Mouse (Mus musculus) frontal cortex, postnatal 14 days (tissue): ENCODE data around the gene Itgb1bp1.

Experiments
- DNase-seq, 2 experiments: peaks; one replicate each; pipeline ENCODE4 v3.0.0; 2022; ENCODE audit warnings: low spot score in 2 of 2

The Itgb1bp1 gene

DNA sequence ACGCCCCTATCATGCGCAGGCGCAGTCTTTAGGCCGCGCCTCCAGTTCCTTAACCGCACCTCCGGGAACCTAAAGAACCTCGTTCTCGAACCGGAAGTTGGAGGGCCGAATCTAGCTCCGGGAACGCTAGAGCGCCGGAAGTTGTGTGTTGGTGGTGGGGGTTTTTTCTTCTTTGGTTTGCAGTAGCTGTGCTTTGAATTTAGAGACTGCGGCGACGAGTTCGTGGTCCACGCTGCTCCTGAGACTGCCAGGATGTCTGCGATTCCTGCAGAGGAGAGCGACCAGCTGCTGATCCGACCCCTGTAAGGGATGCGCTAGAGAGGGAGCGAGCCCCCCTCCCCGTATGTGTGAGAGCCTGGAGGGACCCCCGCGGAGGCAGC, at the start of gene Itgb1bp1:
Gene Itgb1bp1, minus strand, starts transcription at position 42 of the 380 bp plus-strand sequence.
- DNase-seq, result peak; percentile 98

DNA sequence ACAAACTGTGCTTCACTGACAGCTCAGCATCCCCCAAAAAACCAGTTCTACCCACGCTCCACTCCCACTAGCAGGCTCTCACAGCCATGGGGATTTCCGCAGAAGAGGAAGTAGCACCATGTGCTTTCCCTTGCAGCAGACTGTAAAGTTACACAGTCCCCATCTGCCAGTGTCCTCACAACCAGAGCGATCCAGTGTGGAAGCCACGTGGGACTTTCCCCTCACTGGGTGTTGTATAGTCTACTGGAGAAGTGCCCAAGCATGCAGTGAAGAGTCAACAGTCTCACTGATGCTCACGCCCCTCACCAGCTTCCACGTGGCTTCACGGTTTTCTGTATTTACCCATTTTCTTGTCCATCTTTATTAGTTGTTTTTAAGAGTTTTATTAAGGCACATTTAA, 49.8 kb upstream of the Itgb1bp1 start:
- peak in 1 of 2 experiments; percentile 48 for DNase-seq

DNA sequence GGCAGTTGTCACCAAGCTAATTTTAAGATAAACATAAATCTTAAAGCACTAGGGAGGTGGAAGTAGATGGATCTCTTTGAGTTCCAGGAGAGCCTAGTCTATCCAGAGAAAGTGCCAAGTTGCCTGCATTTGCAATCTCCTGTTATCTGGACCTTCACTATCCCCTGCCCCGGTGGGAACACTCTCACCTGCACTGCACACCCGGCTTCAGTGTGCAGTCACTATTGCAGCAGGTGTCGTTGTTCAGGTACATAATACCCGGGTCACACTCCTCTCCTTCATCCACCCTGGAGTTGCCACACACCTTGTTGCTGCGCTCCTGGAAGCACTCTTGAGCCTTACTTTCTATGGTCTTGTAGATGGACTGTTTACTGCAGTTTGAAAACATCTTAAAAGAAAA, 47.7 kb upstream of the Itgb1bp1 start:
- no peak for DNase-seq

DNA sequence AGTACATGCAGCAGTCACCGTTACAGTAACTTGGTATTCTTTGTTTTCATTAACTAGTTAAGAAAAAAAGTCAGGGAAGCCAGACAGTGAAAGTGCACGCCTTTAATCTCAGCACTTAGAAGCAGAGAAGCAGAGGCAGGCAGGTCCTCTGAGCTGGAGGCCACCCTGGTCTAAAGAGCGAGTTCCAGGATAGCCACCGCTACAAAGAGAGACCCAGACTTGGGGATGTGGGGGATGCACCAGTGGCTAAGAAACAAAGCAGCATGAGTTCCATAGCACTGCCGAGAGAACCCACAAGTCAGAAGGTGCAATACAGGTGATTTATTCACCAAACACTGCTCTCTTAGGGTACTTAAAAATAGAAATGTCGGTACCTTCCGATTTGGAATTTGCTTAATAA, 46.9 kb upstream of the Itgb1bp1 start:
- DNase-seq, result no peak

DNA sequence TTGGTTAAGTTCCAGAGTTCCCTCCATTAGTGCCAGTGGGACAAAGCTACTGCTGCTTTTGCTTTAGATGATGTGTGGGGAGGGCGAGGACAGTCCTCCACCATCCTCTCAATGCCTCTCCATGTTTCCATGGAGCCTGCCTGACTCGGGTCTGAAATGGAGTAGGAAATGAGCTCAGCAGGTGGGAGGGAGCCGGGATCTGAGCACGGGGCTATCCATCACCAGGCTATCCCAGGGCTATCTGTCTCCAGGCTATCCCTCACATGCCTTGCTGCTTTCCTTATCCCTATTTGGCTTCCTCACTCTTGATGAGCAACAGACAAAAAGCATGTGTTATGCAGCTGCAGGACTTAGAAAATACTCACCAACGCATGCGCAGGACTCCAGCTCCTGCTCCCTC, 45.6 kb upstream of the Itgb1bp1 start:
- no peak for DNase-seq

DNA sequence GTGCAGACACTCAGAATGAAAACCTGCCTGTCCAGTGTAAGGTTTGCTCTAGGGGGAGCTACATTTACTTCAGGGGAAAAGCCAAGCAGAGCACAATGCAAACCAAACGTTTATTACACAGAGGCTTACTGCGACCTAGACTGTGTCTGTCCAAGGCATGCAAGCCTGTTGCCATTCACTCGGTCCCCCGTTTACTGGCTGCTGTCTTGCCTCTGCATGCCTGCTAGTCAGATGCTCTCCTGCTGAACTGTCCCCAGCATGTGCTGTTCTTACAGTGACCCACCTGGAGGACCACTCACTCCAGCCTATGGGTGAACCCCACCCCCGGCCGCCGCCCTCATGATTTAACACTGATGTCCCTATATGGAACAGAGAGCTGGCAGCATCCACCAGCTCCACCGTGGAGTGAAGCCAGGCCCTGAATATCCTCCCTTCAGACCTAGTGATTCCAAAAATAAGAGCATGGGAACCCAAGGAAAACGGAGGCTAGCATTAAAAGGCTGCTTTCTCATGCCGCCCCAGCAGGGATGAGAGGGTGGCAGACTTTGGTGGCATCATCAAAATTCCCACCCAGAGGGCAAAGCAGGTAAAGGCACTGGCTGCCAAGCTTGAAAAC, 45.0 kb upstream of the Itgb1bp1 start:
- peak; percentile 34 to 44 for DNase-seq

DNA sequence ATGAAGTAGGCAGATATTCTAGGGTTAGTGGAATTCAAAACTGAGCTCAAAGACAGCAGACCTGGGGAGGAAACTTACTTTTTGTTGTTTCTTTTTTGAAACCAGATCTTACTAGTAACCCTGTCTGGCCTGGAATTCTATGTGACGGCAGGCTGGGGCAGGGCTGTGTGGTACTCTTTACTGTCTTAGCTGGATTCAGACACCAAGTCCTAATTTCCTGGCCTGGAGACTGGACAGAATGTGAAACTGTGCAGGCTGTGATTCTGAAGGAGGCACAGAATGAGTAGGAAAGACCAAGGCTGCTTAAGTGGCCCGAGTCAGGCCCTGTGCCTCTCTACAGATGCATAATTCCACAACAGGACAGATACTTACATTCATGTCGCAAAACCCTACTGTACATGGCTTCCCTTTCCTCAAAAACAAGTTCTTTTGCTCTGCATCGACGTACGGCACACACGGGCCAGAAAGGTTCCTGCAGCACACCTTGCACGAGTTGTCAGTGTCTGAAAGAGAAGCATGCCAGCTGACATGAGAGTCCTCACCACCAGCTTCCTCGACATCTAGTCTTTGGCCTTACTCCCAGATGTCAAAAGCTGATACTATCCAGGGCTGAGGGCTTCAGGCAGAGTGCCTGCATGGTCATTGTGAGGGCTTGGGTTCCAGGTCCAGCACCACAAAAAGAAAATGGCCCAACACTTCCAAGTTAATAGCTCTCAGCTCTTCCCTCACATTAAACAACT, 43.7 kb upstream of the Itgb1bp1 start:
- DNase-seq, result no peak

DNA sequence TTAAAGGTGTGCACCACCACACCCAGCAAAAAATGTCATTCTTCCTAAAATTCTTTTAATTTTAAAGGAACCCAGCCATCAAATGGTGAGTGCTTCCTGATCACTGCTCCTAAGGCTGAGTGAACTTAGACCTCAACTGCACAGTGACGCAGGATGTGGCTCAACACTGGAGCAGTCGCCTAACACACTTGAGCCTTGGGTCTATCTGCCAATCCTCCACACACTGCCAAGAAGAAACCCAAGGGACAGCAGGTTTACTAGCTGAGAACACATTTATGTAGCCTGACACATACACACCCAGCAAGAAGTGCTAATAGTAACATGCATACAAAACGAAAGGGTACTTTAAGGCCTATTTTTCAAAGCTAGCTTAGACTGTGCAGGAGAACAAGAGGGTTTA, 40.2 kb upstream of the Itgb1bp1 start:
- DNase-seq, result no peak

DNA sequence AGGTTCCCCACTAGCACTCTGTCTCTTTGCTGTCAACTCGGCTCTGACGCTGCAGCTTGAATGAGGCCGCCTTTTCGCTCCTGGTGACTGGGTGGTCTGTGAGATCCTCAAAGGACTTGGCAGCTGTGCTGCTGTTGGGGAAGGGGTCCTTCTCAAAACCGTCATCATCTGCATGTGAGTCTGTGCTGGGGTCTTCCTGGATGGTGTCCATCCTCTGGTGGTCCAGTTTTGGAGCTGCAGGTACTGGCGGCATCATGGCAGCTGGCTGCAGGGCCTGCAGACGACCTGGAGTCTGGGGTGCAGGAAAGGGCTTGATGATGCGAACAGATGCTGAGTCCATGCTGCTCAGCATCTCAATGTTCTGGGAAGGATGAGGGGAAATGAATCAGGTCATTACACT, 39.2 kb upstream of the Itgb1bp1 start:
- DNase-seq, result no peak

DNA sequence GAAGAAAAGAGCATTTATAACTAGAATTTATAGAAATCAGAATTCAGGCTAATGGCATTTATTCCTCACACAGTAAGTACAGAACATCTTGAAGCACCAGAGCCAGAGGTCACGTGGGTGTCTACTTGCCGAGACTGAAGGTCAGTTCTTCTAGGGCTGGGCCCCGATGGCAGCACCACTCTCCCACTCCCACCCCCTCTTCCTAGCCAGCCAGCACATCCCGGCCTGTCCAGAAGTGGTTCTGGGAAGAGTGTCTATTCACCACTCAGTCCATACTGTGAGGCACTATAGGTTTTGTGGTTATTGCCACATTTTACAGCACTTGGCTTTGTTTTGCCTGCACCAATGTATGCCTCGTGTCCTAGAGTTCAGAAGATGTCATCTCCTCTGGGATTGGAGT, 38.0 kb upstream of the Itgb1bp1 start:
- no peak for DNase-seq

DNA sequence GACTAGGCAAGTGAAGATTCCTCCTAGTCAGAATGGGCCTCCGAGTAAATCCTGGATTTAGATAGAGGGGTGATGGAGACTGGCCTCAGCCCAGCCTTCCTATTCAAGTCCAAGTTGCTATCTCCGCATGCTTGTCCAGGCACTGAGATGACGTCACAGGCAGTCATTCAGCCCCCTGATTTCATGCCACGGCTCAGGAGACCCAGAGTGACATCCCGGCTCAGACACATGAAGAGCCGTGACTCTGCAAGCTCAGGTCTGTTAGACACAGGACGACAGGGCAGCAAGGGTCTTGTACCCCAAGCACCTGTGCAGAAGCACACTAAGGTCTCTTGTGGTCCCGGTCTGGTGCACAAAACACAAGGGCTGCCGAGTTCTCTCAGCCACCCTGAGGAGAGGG, 36.8 kb upstream of the Itgb1bp1 start:
- DNase-seq, result no peak

DNA sequence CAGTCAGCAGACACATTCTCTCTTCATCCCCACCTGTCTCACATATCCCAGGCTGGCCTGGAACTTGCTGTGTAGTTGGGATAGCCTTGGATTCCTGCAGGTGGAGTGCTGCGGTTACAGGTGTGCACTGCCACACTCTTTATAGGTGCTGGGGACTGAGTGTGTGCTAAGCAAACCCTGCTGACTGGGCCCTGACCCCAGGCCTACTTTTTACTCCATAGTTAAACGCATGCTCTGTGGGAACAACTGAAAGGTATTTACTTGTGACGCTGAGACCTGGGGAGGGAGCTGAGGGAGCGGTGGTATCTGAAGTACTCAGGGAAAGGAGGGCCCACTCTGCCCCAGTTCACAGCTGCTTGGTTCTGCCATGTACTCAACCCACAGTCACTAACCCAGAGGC, 36.2 kb upstream of the Itgb1bp1 start:
- DNase-seq, result no peak

DNA sequence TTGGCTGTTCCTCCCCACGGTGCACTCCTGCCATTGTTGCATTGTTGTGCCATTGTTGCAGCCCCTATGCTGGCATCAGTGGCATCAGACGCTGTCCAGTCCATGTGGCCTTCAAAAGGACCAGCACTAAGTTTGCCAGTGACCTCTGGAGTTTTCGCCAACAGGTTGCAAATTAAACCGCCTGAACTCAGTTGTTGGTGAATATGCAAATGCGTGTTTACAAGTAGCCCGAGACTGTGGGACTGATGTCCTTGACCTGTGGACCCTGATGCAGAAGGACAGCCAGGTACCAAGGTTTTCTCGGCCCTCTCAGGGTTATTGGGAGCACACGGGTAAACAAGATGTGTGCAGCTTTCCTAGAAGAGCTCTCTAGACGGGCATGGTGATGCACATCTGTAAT, 35.1 kb upstream of the Itgb1bp1 start:
- DNase-seq, result no peak

DNA sequence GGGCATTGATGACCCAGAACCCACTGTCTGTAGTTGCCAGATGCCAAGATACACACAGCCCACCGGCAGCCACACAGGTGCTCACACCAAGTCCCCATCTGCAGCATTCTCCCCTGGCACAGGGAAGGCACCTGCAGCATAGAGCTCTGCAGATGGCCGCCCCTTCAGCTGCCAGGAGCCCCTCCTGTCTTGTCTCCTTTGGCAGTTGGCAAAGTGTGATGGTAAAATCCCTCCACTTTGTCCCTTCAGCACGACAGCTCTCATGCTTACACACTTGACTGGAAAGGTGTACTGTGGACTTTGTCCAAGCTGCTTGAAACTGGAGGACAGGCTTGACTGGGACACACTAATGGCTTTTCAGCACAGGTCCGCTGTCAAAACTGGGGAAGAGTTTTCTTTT, 34.2 kb upstream of the Itgb1bp1 start:
- no peak for DNase-seq

DNA sequence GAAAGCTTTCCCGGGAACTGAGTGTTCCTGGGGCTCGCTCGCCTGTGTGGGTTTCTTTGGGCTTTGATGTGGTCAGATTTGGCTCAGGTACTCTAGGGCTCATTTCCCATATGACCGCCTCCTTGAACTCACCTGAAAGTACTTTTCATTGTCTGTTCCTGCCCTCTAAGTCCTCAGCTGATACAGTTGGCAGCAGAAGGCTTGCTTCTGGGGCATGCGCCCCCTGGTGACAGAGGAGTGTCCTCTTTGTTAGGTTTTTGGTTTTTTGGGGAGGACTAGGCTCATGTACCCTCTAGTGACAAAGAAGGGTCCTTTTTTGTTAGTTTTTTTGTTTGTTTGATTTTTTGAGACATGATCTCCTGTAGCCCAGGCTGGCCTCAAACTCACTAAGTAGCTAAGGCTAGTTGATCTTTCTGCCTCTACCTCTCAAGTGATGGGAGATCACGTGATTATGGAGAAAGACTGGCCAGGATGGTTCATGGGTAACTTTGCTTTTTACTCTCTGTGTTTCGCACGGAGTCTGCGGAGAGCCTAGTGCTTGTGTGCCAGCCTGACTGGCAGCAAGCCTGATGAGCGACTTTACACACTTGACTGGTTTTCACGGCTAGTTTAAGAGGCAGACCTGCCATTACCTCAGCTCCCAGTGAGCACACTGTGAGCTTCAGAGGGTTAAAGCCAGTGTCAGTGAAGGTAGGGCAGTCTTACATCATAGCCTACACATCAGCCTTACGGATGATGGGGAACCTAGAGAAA, 32.2 kb upstream of the Itgb1bp1 start:
- DNase-seq, result peak in 1 of 2 experiments; percentile 54

DNA sequence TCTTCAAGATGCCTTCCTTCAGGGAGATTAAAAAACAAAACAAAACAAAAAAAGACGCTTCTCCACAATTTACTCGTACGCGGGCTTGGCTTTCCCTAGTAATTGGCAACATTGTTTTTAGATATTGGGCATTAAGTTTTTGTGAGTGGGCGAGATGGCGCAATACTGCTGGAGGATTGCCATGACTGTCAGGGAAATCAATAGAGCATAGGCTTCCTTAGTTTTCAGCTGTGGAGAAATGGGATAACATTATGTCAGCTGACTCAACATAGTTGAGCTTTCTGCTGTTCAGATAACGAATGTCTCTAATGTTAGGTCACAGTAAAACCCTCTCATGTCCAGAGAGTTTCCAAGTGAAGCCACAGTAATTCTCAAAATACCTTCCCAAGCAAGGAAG, 30.8 kb upstream of the Itgb1bp1 start:
- no peak for DNase-seq

DNA sequence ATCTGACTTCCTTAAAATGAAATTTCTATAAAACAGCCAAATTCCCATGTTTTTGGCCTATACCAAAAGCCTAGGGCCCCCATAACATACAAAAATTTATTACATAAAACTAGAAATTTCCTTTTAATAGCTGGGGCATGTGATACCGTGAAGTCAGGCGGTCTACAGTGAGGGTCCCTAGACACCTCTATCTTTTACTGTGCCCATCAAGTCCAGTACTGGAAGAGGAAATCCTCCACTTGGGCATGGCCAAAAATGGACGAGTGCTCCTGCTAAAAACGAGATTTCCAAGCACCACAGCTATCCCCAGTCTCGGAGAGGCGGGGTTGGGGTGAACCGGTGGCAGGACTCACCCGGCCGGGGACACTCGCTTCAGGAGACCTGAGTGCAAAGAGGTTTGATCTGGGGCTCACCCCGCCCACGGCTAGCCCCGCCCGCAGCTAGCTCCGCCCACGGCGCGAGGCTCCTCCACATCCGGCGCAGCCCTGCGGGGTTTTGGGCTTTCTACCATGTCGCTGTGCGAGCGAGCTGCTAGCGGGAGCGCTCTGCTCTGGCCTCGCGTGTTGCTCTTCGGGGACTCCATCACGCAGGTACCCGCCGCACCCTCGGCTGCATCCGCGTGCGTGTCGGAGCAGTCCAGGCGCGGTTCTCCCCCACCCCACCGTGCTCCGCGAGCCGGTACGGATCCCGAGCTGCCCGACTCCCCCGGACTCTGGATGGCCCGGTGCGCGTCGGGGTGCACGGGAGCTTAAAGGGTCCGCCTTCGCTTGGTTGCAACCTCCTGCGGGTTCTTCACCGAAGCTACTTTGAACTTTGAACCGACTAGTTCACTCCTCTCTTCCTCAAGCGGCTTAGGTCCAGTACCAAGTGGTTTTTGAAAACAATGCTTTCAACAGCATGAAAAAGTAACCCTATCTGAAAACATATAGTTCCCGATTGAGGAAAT, 30.1 kb upstream of the Itgb1bp1 start, which contains the start of gene Iah1:
Gene Iah1, plus strand, starts transcription at position 467 of the 946 bp plus-strand sequence.
- DNase-seq, result peak; percentile 52 to 68

DNA sequence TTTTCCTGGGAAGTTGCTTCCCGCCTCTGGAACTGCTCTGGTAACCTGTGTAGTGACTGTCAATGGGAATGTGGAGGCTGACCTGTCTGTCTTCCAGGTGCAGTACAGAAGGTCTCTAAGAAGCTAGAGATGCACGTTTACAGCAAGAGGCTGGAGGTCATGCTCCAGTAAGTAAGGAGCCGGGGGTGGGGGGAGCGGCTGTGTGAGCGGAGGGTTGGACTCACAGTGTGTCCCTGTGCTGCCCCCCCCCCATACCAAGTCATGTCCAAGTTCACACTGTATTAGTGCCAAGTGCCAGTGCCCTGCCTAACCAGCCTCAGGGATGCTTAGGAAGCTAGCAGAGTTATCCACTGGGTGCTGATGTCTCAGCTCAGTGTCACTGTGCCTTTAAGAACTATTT, 26.1 kb upstream of the Itgb1bp1 start:
- DNase-seq, result no peak

DNA sequence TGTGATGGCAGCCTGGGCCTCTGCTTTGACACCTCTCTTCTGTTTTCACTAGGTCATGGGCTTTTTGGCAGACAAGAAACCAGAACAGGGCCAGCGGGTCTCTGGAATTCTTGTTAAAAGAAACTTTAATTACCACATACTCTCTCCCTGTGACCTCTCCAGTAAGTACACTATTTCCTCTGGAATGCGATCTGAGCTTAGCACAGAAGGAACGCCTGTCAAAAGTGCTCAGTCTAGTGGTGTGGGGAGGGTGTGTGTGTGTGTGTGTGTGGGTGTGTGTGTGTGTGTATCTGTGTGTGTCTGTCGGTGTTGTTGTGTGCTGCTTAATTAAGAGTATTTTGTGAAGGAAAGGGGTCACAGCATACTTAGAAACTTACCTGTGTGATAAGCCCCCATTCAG, 20.6 kb upstream of the Itgb1bp1 start:
- no peak for DNase-seq

DNA sequence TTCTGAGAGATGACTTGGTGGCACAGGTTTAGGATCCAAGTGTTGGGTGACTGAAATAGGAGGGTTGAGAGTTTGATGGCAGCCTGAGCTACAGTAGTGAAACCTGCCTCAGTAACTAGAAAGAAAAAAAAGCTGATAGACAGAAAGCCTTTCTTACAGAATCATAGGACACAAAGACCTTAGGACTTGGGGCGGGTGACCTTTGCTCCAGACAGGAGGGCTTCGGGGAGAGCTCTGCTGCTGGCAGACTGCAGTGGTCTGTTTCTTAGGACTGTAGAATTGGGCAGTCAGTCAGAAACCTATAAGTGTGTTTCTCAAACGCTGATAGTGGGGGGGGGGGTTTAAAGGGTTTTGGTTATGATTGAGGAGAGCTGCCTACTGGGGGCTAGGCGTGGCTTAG, 19.7 kb upstream of the Itgb1bp1 start:
- DNase-seq, result no peak

DNA sequence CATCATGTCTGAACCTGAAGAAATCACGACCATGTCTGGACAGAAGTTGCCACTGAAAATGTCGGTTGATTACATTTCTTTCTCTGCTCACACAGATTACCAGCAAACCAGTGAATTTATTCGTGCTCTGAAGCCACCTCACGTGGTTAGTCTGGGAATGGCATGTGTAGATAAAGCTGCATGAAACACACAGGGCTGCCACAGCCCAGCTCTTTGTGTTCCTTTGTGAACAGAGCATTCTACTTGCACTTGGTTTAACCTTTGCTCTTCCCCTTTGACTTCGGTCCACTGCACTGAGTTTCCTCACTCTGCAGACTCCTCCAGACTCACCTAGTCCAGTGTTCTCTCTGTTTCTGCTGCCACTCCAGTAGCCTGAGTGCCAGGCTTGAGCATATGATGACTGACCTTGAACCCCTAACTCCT, 16.3 kb upstream of the Itgb1bp1 start:
- no peak for DNase-seq

DNA sequence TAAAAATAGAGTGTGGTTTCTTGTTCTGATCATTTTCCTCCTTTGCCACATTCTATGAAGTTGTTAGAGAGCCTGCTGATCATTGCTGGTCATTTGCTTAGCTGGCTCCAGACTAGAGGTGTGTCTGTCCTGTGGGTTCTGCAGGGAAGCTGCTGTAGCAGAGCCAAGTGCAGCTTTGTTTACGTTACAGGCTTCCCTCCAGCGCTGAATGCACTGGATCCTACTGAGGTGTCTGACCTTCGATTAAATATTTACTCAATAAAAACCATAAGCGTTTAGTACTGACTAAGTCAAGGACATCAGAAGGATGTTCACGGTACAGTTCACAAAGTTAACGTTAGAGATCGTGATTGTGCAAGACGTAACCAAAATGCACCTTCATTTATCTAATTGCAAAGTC, 15.8 kb upstream of the Itgb1bp1 start:
- no peak for DNase-seq
